Mouse (Mus musculus): ENCODE results near the gene Serpinb12. TPM values are rescaled to one million over a fixed set of nuclear protein-coding genes. Genes with fewer than 3 reads are reported as not detected.
"Not testable (repeated sequence)": the region's sequence is repeated elsewhere in the genome, so short reads cannot be mapped to it uniquely, and the experiment has no call there.

The Serpinb12 gene
- polyA plus RNA-seq (2021): not detected

- ChIA-PET POLR2A (no interaction called here), CTCF (interaction anchor here (0.8 to 1.5 kb wide), 2 partner anchors 10 to 25 kb away, joined by 3 to 4 read pairs; no protein-coding TSS in a partner anchor)
- TF ChIP-seq CTCF (IDR thresholded peaks at IDR 0.05): no peak
- ATAC-seq (no peak), DNase-seq (ENCODE audit: low read depth, low spot score) (no peak)
- peaks cover 4% of the 10 kb centered on the region for H3K27me3 ChIP-seq
- in situ Hi-C loops (cut with MboI; ENCODE audit: low pct_unique_long_range_greater_than_20kb): no loop called here
These were observed at the start of gene Serpinb12 for GRCm38 (mm10) chr1:106934265-106934664. TSS of gene Serpinb12 (plus strand) at chr1:106934449.

- CTCF ChIA-PET; POLR2A ChIA-PET; DNase-seq (ENCODE audit: low read depth, low spot score); in situ Hi-C loops (cut with MboI; ENCODE audit: low pct_unique_long_range_greater_than_20kb); ATAC-seq; H3K27me3 ChIP-seq: not testable (repeated sequence)
These were observed 39.1 kb upstream of the Serpinb12 start for GRCm38 (mm10) chr1:106895142-106895541.

GRCm38 (mm10) chr1:106901406-106901805 is 32.8 kb upstream of the Serpinb12 start:
- DNase-seq (ENCODE audit: low read depth, low spot score): no peak
- CTCF ChIA-PET: no interaction called here
- POLR2A ChIA-PET: no interaction called here

GRCm38 (mm10) chr1:106931954-106932353 is 2.3 kb upstream of the Serpinb12 start:
- no peak for TF ChIP-seq CTCF (IDR thresholded peaks at IDR 0.05)
- POLR2A ChIA-PET: no interaction called here

More at GRCm38 (mm10) chr1:106901406-106901805, 32.8 kb upstream of the Serpinb12 start:
- in situ Hi-C loops (cut with MboI; ENCODE audit: low pct_unique_long_range_greater_than_20kb): no loop called here
- no peak for ATAC-seq
- TF ChIP-seq CTCF (IDR thresholded peaks at IDR 0.05): peak; percentile 55
- peaks cover 10% of the 10 kb centered on the region for H3K27me3 ChIP-seq

GRCm38 (mm10) chr1:106933658-106934057 is 591 bp upstream of the Serpinb12 start:
- TF ChIP-seq CTCF (IDR thresholded peaks at IDR 0.05): no peak
- in situ Hi-C loops (cut with MboI; ENCODE audit: low pct_unique_long_range_greater_than_20kb): no loop called here
- no peak for DNase-seq (ENCODE audit: low read depth, low spot score)
- ChIA-PET CTCF (interaction anchor here (1.5 kb wide), 1 partner anchor 11 kb away, joined by 4 read pairs; no protein-coding TSS in a partner anchor), POLR2A (no interaction called here)
- ATAC-seq: no peak
- peaks cover 4% of the 10 kb centered on the region for H3K27me3 ChIP-seq

More at GRCm38 (mm10) chr1:106931954-106932353, 2.3 kb upstream of the Serpinb12 start:
- ATAC-seq (no peak), DNase-seq (ENCODE audit: low read depth, low spot score) (no peak)
- in situ Hi-C loops (cut with MboI; ENCODE audit: low pct_unique_long_range_greater_than_20kb): no loop called here
- CTCF ChIA-PET: no interaction called here
- H3K27me3 ChIP-seq: peaks cover 4% of the 10 kb centered on the region

- CTCF ChIA-PET: no interaction called here
- in situ Hi-C loops (cut with MboI; ENCODE audit: low pct_unique_long_range_greater_than_20kb): no loop called here
- ATAC-seq (no peak), DNase-seq (ENCODE audit: low read depth, low spot score) (no peak)
- POLR2A ChIA-PET: no interaction called here
- no peaks in the 10 kb centered on the region for H3K27me3 ChIP-seq
- no peak for TF ChIP-seq CTCF (IDR thresholded peaks at IDR 0.05)
These were observed 13.0 kb downstream of the Serpinb12 start for GRCm38 (mm10) chr1:106947217-106947616.

- no peak for TF ChIP-seq CTCF (IDR thresholded peaks at IDR 0.05)
- DNase-seq (ENCODE audit: low read depth, low spot score) (no peak), ATAC-seq (no peak)
- in situ Hi-C loops (cut with MboI; ENCODE audit: low pct_unique_long_range_greater_than_20kb): no loop called here
- ChIA-PET POLR2A (no interaction called here), CTCF (interaction anchor here (1.2 kb wide), 1 partner anchor 20 kb away, joined by 3 read pairs; no protein-coding TSS in a partner anchor)
- H3K27me3 ChIP-seq: no peaks in the 10 kb centered on the region
These were observed 25.7 kb downstream of the Serpinb12 start for GRCm38 (mm10) chr1:106959981-106960380.

- TF ChIP-seq CTCF (IDR thresholded peaks at IDR 0.05): peak; percentile 41
- no peak for DNase-seq (ENCODE audit: low read depth, low spot score)
- CTCF ChIA-PET: interaction anchor here (0.8 kb wide), 1 partner anchor 53 kb away, joined by 3 read pairs; no protein-coding TSS in a partner anchor
- in situ Hi-C loops (cut with MboI; ENCODE audit: low pct_unique_long_range_greater_than_20kb): no loop called here
- no peak for ATAC-seq
- H3K27me3 ChIP-seq: no peaks in the 10 kb centered on the region
- POLR2A ChIA-PET: no interaction called here
These were observed 26.8 kb downstream of the Serpinb12 start for GRCm38 (mm10) chr1:106961023-106961422.

- in situ Hi-C loops (cut with MboI; ENCODE audit: low pct_unique_long_range_greater_than_20kb): no loop called here
- ChIA-PET POLR2A (no interaction called here), CTCF (interaction anchor here (0.7 kb wide), 1 partner anchor 21 kb away, joined by 3 read pairs; no protein-coding TSS in a partner anchor)
- ATAC-seq: no peak
- no peaks in the 10 kb centered on the region for H3K27me3 ChIP-seq
- no peak for DNase-seq (ENCODE audit: low read depth, low spot score)
- TF ChIP-seq CTCF (IDR thresholded peaks at IDR 0.05): no peak
These were observed 46.4 kb downstream of the Serpinb12 start, which contains the start of gene Serpinb13 for GRCm38 (mm10) chr1:106980684-106981083. TSS of gene Serpinb13 (plus strand) at chr1:106980984.

- in situ Hi-C loops (cut with MboI; ENCODE audit: low pct_unique_long_range_greater_than_20kb): no loop called here
- POLR2A ChIA-PET: no interaction called here
- CTCF ChIA-PET: no interaction called here
- no peak for DNase-seq (ENCODE audit: low read depth, low spot score)
- no peak for ATAC-seq
- no peak for TF ChIP-seq CTCF (IDR thresholded peaks at IDR 0.05)
- no peaks in the 10 kb centered on the region for H3K27me3 ChIP-seq
These were observed 48.8 kb downstream of the Serpinb12 start for GRCm38 (mm10) chr1:106983092-106983491.

- no peaks in the 10 kb centered on the region for H3K27me3 ChIP-seq
- ChIA-PET POLR2A (no interaction called here), CTCF (no interaction called here)
- DNase-seq (ENCODE audit: low read depth, low spot score): no peak
- no peak for ATAC-seq
- no peak for TF ChIP-seq CTCF (IDR thresholded peaks at IDR 0.05)
- in situ Hi-C loops (cut with MboI; ENCODE audit: low pct_unique_long_range_greater_than_20kb): no loop called here
These were observed 49.6 kb downstream of the Serpinb12 start for GRCm38 (mm10) chr1:106983865-106984264.

- DNase-seq (ENCODE audit: low read depth, low spot score): no peak
- in situ Hi-C loops (cut with MboI; ENCODE audit: low pct_unique_long_range_greater_than_20kb): no loop called here
- TF ChIP-seq CTCF (IDR thresholded peaks at IDR 0.05): no peak
- H3K27me3 ChIP-seq: no peaks in the 10 kb centered on the region
- ChIA-PET POLR2A (no interaction called here), CTCF (no interaction called here)
- ATAC-seq: peak; percentile 47
These were observed 66.2 kb downstream of the Serpinb12 start for GRCm38 (mm10) chr1:107000424-107000823.

Data from Patski (cell line).